Mouse (Mus musculus) macrophage (primary cell): ENCODE measurements around the gene Pla2g4e. TPM values are rescaled to one million over a fixed set of nuclear protein-coding genes. Genes with fewer than 3 reads are reported as not detected.
"Not testable (repeated sequence)": the region's sequence is repeated elsewhere in the genome, so short reads cannot be mapped to it uniquely, and the experiment has no call there.

Source experiments
- H3K27ac ChIP-seq: fragments of 350-480 bp; formaldehyde crosslinking; 2 replicates; pipeline ENCODE4 v1.9.0; 2021
- H3K36me3 ChIP-seq: fragments of 350-480 bp; formaldehyde crosslinking; 2 replicates; pipeline ENCODE4 v1.9.0; 2021; ENCODE audit errors: inconsistent target
- H3K4me3 ChIP-seq: fragments of 350-480 bp; formaldehyde crosslinking; 2 replicates; pipeline ENCODE4 v1.9.0; 2021; ENCODE audit errors: inconsistent target
- H3K79me2 ChIP-seq: fragments of 350-480 bp; formaldehyde crosslinking; 2 replicates; pipeline ENCODE4 v1.9.0; 2021; ENCODE audit errors: inconsistent target
- WGBS: methylation state at CpG from one replicate; pipeline ENCODE4 v1.1.7; 2026; ENCODE audit warnings: inconsistent platforms; ENCODE audit not compliant: missing documents; 5-methylcytosine and 5-hydroxymethylcytosine counted together
- polyA plus RNA-seq: library from polyadenylated mRNA; stranded (reverse); fragments of 250-400 nt; gene quantifications from 3 replicates; pipeline ENCODE4 v1.2.4, GENCODE M21; 2018; ENCODE audit warnings: inconsistent platforms

Pla2g4e gene
- polyA plus RNA-seq, 1 experiment from 2014 or later, result not detected

- Histone ChIP-seq H3K79me2 (no peaks in the 10 kb centered on the region), H3K4me3 (no peak overlapping the region), H3K36me3 (no peaks in the 10 kb centered on the region), H3K27ac (no peak overlapping the region)
- 79% methylated on average over 3 of the region's 3 CpGs for WGBS
These were observed 16.2 kb upstream of the Pla2g4e start for GRCm38 (mm10) chr2:120261346-120261745.

GRCm38 (mm10) chr2:120256259-120256658, 11.1 kb upstream of the Pla2g4e start:
- no peak overlapping the region for H3K27ac ChIP-seq
- H3K4me3 ChIP-seq, result no peak overlapping the region
- no peaks in the 10 kb centered on the region for H3K79me2 ChIP-seq
- H3K36me3 ChIP-seq, result no peaks in the 10 kb centered on the region

GRCm38 (mm10) chr2:120252644-120253043, 7.5 kb upstream of the Pla2g4e start:
- Histone ChIP-seq H3K79me2 (no peaks in the 10 kb centered on the region), H3K36me3 (no peaks in the 10 kb centered on the region), H3K27ac (no peak overlapping the region), H3K4me3 (no peak overlapping the region)
- 49% methylated on average over 6 of the region's 6 CpGs for WGBS

- H3K27ac ChIP-seq, result no peak overlapping the region
- no peaks in the 10 kb centered on the region for H3K79me2 ChIP-seq
- H3K4me3 ChIP-seq, result no peak overlapping the region
- no peaks in the 10 kb centered on the region for H3K36me3 ChIP-seq
- WGBS, result 17% methylated on average over 9 of the region's 9 CpGs
These were observed 384 bp upstream of the Pla2g4e start for GRCm38 (mm10) chr2:120245421-120246016.

- Histone ChIP-seq H3K36me3 (no peaks in the 10 kb centered on the region), H3K4me3 (no peak overlapping the region), H3K79me2 (no peaks in the 10 kb centered on the region), H3K27ac (no peak overlapping the region)
- WGBS, result 81% methylated on average over 2 of the region's 2 CpGs
These were observed 1.1 kb downstream of the Pla2g4e start for GRCm38 (mm10) chr2:120243995-120244394.

- Histone ChIP-seq H3K36me3 (no peaks in the 10 kb centered on the region), H3K4me3 (no peak overlapping the region), H3K27ac (no peak overlapping the region), H3K79me2 (no peaks in the 10 kb centered on the region)
- WGBS, result 86% methylated on average over 5 of the region's 5 CpGs
These were observed 2.2 kb downstream of the Pla2g4e start for GRCm38 (mm10) chr2:120242791-120243467.

- not testable (repeated sequence) for H3K79me2 ChIP-seq, H3K36me3 ChIP-seq, H3K27ac ChIP-seq, H3K4me3 ChIP-seq
- 94% methylated on average over 4 of the region's 9 CpGs for WGBS
These were observed 6.4 kb downstream of the Pla2g4e start for GRCm38 (mm10) chr2:120238733-120239132.

- H3K4me3 ChIP-seq, result no peak overlapping the region
- 86% methylated on average over 5 of the region's 5 CpGs for WGBS
These were observed 7.4 kb downstream of the Pla2g4e start for GRCm38 (mm10) chr2:120237784-120238183.

GRCm38 (mm10) chr2:120235947-120236640, 9.0 kb downstream of the Pla2g4e start:
- no peak overlapping the region for H3K27ac ChIP-seq
- H3K4me3 ChIP-seq, result no peak overlapping the region
- H3K79me2 ChIP-seq, result no peaks in the 10 kb centered on the region
- no peaks in the 10 kb centered on the region for H3K36me3 ChIP-seq
- 89% methylated on average over 3 of the region's 3 CpGs for WGBS

More at GRCm38 (mm10) chr2:120237784-120238183, 7.4 kb downstream of the Pla2g4e start:
- H3K36me3 ChIP-seq, result no peaks in the 10 kb centered on the region
- no peak overlapping the region for H3K27ac ChIP-seq
- no peaks in the 10 kb centered on the region for H3K79me2 ChIP-seq

- Histone ChIP-seq H3K79me2 (no peaks in the 10 kb centered on the region), H3K36me3 (no peaks in the 10 kb centered on the region), H3K27ac (no peak overlapping the region), H3K4me3 (no peak overlapping the region)
- WGBS, result 72% methylated on average over 3 of the region's 3 CpGs
These were observed 9.8 kb downstream of the Pla2g4e start for GRCm38 (mm10) chr2:120235381-120235780.

- 63% methylated on average over 3 of the region's 3 CpGs for WGBS
- no peak overlapping the region for H3K27ac ChIP-seq
- no peaks in the 10 kb centered on the region for H3K79me2 ChIP-seq
- no peaks in the 10 kb centered on the region for H3K36me3 ChIP-seq
- H3K4me3 ChIP-seq, result no peak overlapping the region
These were observed 13.5 kb downstream of the Pla2g4e start for GRCm38 (mm10) chr2:120231642-120232041.

- no peak overlapping the region for H3K27ac ChIP-seq
- no peaks in the 10 kb centered on the region for H3K79me2 ChIP-seq
- H3K4me3 ChIP-seq, result no peak overlapping the region
- WGBS, result 97% methylated on average over 5 of the region's 5 CpGs
- no peaks in the 10 kb centered on the region for H3K36me3 ChIP-seq
These were observed 30.5 kb downstream of the Pla2g4e start for GRCm38 (mm10) chr2:120214600-120214999.

- 66% methylated on average over 2 of the region's 2 CpGs for WGBS
- Histone ChIP-seq H3K4me3 (no peak overlapping the region), H3K27ac (no peak overlapping the region), H3K79me2 (no peaks in the 10 kb centered on the region), H3K36me3 (no peaks in the 10 kb centered on the region)
These were observed 33.7 kb downstream of the Pla2g4e start for GRCm38 (mm10) chr2:120211448-120211847.

- Histone ChIP-seq H3K4me3 (no peak overlapping the region), H3K79me2 (no peaks in the 10 kb centered on the region), H3K27ac (no peak overlapping the region), H3K36me3 (no peaks in the 10 kb centered on the region)
- 67% methylated on average over 7 of the region's 7 CpGs for WGBS
These were observed 37.2 kb downstream of the Pla2g4e start for GRCm38 (mm10) chr2:120207926-120208325.

GRCm38 (mm10) chr2:120207028-120207427, 38.1 kb downstream of the Pla2g4e start:
- no peaks in the 10 kb centered on the region for H3K79me2 ChIP-seq
- H3K27ac ChIP-seq, result no peak overlapping the region
- H3K4me3 ChIP-seq, result no peak overlapping the region
- no peaks in the 10 kb centered on the region for H3K36me3 ChIP-seq
- WGBS, result 63% methylated on average over 6 of the region's 6 CpGs
